Mouse (Mus musculus) E14TG2a.4 (cell line): ENCODE data around the gene Ccl25.

ENCODE experiments used
- H3K27me3 ChIP-seq: 2 replicates; pipeline ENCODE4 v1.6.1; 2014; ENCODE audit warnings: low read length, control low read depth; ENCODE audit not compliant: insufficient read depth
- H3K36me3 ChIP-seq: 2 replicates; pipeline ENCODE4 v1.6.1; 2014; ENCODE audit warnings: low read length, control low read depth; ENCODE audit not compliant: insufficient read depth
- H3K4me1 ChIP-seq: replicated peaks from 2 replicates; pipeline ENCODE4 v1.6.1; 2014; ENCODE audit warnings: low read depth, low read length, control low read depth
- H3K4me3 ChIP-seq: replicated peaks from 2 replicates; pipeline ENCODE4 v1.5.1; 2014; ENCODE audit warnings: mild to moderate bottlenecking, low read length
- H3K9me3 ChIP-seq: 2 replicates; pipeline ENCODE4 v1.6.1; 2014; ENCODE audit warnings: low read length, control low read depth
- CTCF ChIP-seq: conservative IDR thresholded peaks from 2 replicates; pipeline ENCODE4 v1.5.1; 2014; ENCODE audit warnings: low read length
- NANOG ChIP-seq: IDR thresholded peaks from 2 replicates; pipeline ENCODE4 v1.6.1; 2014; ENCODE audit warnings: borderline replicate concordance, low read length, mixed read lengths
- POU5F1 ChIP-seq: IDR thresholded peaks from 2 replicates; pipeline ENCODE4 v1.6.1; 2014; ENCODE audit warnings: low read length, borderline replicate concordance

Ccl25 gene

DNA sequence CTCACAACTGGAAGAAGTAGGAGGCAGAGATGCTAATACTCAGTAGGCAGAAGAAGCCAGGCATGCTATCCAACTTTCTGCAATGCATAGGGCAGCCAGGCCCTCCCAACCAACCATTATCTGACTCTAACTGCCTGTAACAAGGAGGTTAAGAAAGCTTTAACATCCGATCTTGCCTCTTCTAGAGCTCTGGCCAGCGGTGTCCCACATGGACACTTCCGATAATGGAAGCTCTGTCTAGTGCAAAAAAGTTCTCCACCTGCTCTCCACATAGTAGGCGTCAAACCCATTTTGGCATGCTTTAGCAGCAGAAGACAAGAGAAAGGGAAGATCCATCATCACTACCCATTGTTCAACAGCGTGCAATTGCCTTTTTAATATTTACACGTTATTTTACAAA is 1.1 kb upstream of the Ccl25 start:
- no peak for TF ChIP-seq POU5F1
- no peak for TF ChIP-seq NANOG
- TF ChIP-seq CTCF: no peak
- peaks cover 64% of the 10 kb centered on the region for H3K36me3 ChIP-seq
- no peaks in the 10 kb centered on the region for H3K27me3 ChIP-seq
- peaks cover 60% of the 10 kb centered on the region for H3K4me1 ChIP-seq
- no peaks in the 10 kb centered on the region for H3K9me3 ChIP-seq
- peak overlapping the region; percentile 94 for H3K4me3 ChIP-seq

DNA sequence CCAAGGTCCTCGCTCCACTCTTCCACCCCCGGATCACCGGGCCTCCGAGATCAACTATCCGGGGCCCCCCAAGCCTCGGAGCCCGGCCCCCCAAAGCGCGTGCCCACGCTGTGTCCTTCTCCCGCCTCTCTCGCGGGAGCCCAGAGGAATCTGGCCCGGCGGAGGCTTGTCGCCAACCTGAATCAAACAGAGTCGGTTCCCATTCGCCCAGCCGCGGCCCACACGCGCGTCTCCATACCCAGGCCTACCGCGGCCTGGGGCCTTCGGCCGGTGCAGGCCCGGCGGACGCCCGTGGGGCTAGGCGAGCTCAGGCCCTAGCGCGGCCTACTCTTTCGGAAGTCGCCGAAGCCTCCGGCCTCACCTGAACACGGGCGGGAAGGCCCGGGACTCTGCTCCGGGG is 485 bp upstream of the Ccl25 start:
- H3K36me3 ChIP-seq: peaks cover 64% of the 10 kb centered on the region
- H3K27me3 ChIP-seq: no peaks in the 10 kb centered on the region
- no peaks in the 10 kb centered on the region for H3K9me3 ChIP-seq
- peaks cover 60% of the 10 kb centered on the region for H3K4me1 ChIP-seq
- peak overlapping the region; percentile 94 for H3K4me3 ChIP-seq
- no peak for TF ChIP-seq POU5F1
- no peak for TF ChIP-seq CTCF
- TF ChIP-seq NANOG: no peak

DNA sequence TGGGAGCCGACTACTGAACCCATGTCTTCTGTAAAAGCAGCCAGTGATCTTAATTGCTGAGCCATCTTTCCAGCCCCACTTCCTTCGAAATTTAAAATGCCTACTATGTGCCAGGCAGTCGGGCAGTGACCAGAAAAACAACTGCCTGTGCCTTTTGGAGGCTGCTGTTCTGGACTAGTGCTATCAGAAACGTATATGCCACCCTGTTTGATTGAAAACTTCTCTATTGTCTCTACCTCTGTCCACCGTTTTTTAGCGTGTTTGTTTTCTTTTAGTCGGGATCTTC is 684 bp downstream of the Ccl25 start:
- peak overlapping the region; percentile 94 for H3K4me3 ChIP-seq
- H3K36me3 ChIP-seq: peaks cover 62% of the 10 kb centered on the region
- no peak for TF ChIP-seq CTCF
- TF ChIP-seq NANOG: no peak
- TF ChIP-seq POU5F1: no peak
- H3K9me3 ChIP-seq: no peaks in the 10 kb centered on the region
- H3K4me1 ChIP-seq: peaks cover 54% of the 10 kb centered on the region
- H3K27me3 ChIP-seq: no peaks in the 10 kb centered on the region

DNA sequence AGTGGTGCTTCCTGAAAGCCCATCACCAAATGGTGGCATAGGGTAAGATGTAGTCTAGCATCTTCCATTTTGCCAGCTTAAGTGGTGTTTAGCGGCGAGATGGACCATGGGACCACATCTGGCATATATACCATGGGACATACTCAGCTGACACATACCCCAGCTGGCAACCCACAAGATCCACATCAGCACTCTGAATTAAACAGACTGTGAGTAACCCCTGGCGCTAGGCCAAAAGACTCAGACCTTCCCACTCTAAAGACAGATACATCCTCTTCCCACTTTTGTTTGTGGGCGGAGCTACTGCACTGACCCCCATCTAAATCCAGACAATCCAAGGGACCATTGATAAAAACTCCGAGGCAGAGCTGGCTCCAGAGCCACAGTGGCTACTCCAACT is 4.0 kb downstream of the Ccl25 start:
- H3K9me3 ChIP-seq: no peaks in the 10 kb centered on the region
- H3K4me1 ChIP-seq: peaks cover 24% of the 10 kb centered on the region
- no peaks in the 10 kb centered on the region for H3K27me3 ChIP-seq
- no peak overlapping the region for H3K4me3 ChIP-seq
- TF ChIP-seq POU5F1: no peak
- no peak for TF ChIP-seq CTCF
- no peak for TF ChIP-seq NANOG
- H3K36me3 ChIP-seq: peaks cover 63% of the 10 kb centered on the region

GRCm38 (mm10) chr8:4333966-4334365 is 9.0 kb downstream of the Ccl25 start:
- no peak overlapping the region for H3K4me3 ChIP-seq
- H3K36me3 ChIP-seq: peaks cover 88% of the 10 kb centered on the region
- peaks cover 9% of the 10 kb centered on the region; the same call in 1 of the 2 replicates for H3K4me1 ChIP-seq

GRCm38 (mm10) chr8:4335678-4336077 is 10.7 kb downstream of the Ccl25 start:
- peaks cover 83% of the 10 kb centered on the region for H3K36me3 ChIP-seq
- no peaks in the 10 kb centered on the region for H3K27me3 ChIP-seq
- H3K4me3 ChIP-seq: no peak overlapping the region
- H3K4me1 ChIP-seq: peaks cover 6% of the 10 kb centered on the region
- no peaks in the 10 kb centered on the region for H3K9me3 ChIP-seq
- TF ChIP-seq POU5F1 (no peak), CTCF (no peak), NANOG (no peak)

More at GRCm38 (mm10) chr8:4333966-4334365, 9.0 kb downstream of the Ccl25 start:
- no peak for TF ChIP-seq POU5F1
- Histone ChIP-seq H3K9me3 (no peaks in the 10 kb centered on the region), H3K27me3 (no peaks in the 10 kb centered on the region)

DNA sequence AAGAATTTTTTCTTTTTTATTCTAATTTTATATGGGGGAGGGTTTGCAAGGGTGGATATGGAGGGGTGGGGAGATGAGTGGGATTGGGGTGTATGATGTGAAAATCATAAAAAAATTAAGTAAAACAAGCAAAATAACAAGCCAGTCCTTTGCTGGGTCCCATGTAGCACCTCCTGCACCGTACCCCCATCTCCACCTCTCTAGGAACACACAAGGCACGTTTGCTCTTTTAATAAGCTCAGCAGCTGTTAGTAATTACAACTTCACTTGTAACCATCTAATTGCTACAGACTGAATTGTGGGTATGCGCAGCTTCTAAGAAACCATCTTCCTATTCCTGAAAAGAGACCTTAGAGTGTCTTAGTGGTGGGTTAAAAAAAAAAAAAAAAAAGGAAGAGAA is 15.2 kb downstream of the Ccl25 start:
- H3K9me3 ChIP-seq: no peaks in the 10 kb centered on the region
- H3K27me3 ChIP-seq: no peaks in the 10 kb centered on the region
- H3K4me3 ChIP-seq: no peak overlapping the region
- H3K36me3 ChIP-seq: peaks cover 46% of the 10 kb centered on the region
- TF ChIP-seq POU5F1 (no peak), NANOG (no peak), CTCF (no peak)
- peaks cover 35% of the 10 kb centered on the region for H3K4me1 ChIP-seq

- H3K4me3 ChIP-seq: peak overlapping the region; percentile 17; the same call in 1 of the 2 replicates
- H3K4me1 ChIP-seq: peaks cover 56% of the 10 kb centered on the region
- H3K9me3 ChIP-seq: no peaks in the 10 kb centered on the region
- H3K27me3 ChIP-seq: no peaks in the 10 kb centered on the region
- no peaks in the 10 kb centered on the region for H3K36me3 ChIP-seq
- TF ChIP-seq NANOG (no peak), POU5F1 (no peak), CTCF (no peak)
These were observed 22.7 kb downstream of the Ccl25 start for GRCm38 (mm10) chr8:4347661-4348060.

GRCm38 (mm10) chr8:4348275-4348674 is 23.3 kb downstream of the Ccl25 start:
- Histone ChIP-seq H3K27me3 (no peaks in the 10 kb centered on the region), H3K4me3 (no peak overlapping the region), H3K9me3 (no peaks in the 10 kb centered on the region), H3K36me3 (no peaks in the 10 kb centered on the region), H3K4me1 (peaks cover 57% of the 10 kb centered on the region)
- TF ChIP-seq POU5F1 (no peak), NANOG (no peak), CTCF (no peak)
